ENCODE assay signal across 19 mouse cellular contexts in the genomic region with DNA sequence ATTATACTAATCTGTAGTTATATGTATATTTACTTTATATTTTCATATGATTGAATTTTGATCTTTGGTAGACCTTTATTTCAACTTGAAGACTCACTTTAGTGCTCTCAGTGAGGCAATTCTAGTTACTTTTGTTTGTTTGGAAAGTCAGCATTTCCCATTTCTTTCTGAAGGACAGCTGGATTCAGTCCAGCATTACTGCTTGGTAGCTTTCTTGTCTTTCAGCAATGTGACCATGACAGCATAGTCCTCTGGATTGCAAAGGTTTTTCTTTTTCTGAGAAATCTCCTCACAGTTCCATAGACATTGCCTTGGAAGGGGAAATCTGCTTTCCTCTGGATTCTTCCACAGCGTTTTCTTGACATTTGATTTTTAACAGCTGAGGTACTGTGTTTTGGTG.
"Had no signal": no experiment of that assay in that cellular context is flagged by ENCODE, and none has a peak within 500 bp of the region (broad histone marks: within the 10 kb centered on the region; RNA-seq: fewer than 3 reads in every experiment).

No protein-coding gene starts in this region.

- ATAC-seq: midbrain, embryonic 16.5 days had no signal

- H3K27me3 ChIP-seq: lung, embryonic 15.5 days; midbrain, embryonic 12.5 days; neural tube, embryonic 13.5 days; neural tube, embryonic 15.5 days had no signal

- H3K4me2 ChIP-seq: lung, embryonic 15.5 days; midbrain, embryonic 12.5 days; neural tube, embryonic 13.5 days; neural tube, embryonic 15.5 days had no signal

- H3K9me3 ChIP-seq: lung, embryonic 15.5 days; midbrain, embryonic 12.5 days had no signal

- DNase-seq: lung, adult 18-20 months; lung, postnatal 10 days; lung, postnatal 36 days; midbrain, embryonic 14.5 days; retina, postnatal 1 day; right cerebral cortex, adult 18-20 months; right cerebral cortex, postnatal 25 days; right cerebral cortex, postnatal 4 days; spleen, adult 18-20 months; thymus, adult 18-20 months; thymus, postnatal 14 days; thymus, postnatal 36 days had no signal

- H3K4me3 ChIP-seq: lung, embryonic 15.5 days; midbrain, embryonic 10.5 days; midbrain, embryonic 12.5 days; myocyte; neural tube, embryonic 13.5 days; neural tube, embryonic 15.5 days had no signal

- H3K36me3 ChIP-seq: lung, embryonic 15.5 days; midbrain, embryonic 10.5 days; midbrain, embryonic 12.5 days; neural tube, embryonic 13.5 days; neural tube, embryonic 15.5 days had no signal

- H3K27ac ChIP-seq: lung, embryonic 15.5 days; midbrain, embryonic 12.5 days; neural tube, embryonic 13.5 days; neural tube, embryonic 15.5 days had no signal

- H3K9ac ChIP-seq: lung, embryonic 15.5 days; midbrain, embryonic 12.5 days; neural tube, embryonic 13.5 days; neural tube, embryonic 15.5 days had no signal
